Mouse (Mus musculus) cerebellum, adult (tissue): ENCODE measurements around the gene Chka.

Experiments
- ATAC-seq: cut with Nextera tagmentation; 2 replicates; pipeline ENCODE4 v1.9.2; 2017; ENCODE audit warnings: mild to moderate bottlenecking, moderate library complexity, mixed read lengths; ENCODE audit not compliant: insufficient number of reproducible peaks, low FRiP score, low TSS enrichment

The Chka gene

DNA sequence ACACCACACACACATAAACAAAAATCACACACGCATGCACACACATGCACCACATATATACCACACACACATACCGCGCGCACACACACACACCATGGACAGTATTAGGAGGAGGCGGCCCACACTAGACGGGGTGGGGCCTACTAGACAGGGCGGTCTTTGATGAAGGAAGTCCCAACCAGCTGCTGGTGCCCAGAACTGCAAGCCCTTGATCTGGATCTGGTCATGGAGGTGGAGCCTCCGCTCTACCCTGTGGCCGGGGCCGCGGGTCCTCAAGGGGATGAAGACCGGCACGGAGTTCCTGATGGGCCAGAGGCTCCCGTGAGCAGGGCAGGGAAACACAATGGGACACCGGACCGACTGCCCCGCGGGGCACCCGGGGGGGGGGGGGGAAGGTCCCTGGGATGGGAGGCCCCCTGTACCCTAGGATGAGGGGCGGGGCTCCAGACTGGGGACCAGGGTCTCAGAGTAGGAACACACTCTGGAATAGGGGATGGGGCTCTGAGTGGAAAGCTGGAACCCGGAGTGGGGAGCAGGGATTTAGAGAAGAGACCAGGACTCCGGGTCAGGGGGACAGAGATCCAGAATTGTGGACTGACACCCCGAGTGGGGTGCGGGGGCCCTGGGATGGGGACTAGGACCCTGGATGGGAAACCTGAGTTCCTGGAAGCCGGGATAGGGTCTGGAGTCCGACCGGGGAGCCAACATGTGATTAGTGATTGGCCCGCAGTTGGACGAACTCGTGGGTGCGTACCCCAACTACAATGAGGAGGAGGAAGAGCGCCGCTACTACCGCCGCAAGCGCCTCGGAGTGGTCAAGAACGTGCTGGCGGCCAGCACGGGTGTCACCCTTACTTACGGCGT lies 83.7 kb downstream of the Chka start, which contains the start of gene Unc93b1:
Gene Unc93b1 (plus strand): TSS at position 155 of the 864 bp plus-strand sequence.
- ATAC-seq = 0 out of 2 replicates have a peak, but pooled peaks have one; percentile 20

DNA sequence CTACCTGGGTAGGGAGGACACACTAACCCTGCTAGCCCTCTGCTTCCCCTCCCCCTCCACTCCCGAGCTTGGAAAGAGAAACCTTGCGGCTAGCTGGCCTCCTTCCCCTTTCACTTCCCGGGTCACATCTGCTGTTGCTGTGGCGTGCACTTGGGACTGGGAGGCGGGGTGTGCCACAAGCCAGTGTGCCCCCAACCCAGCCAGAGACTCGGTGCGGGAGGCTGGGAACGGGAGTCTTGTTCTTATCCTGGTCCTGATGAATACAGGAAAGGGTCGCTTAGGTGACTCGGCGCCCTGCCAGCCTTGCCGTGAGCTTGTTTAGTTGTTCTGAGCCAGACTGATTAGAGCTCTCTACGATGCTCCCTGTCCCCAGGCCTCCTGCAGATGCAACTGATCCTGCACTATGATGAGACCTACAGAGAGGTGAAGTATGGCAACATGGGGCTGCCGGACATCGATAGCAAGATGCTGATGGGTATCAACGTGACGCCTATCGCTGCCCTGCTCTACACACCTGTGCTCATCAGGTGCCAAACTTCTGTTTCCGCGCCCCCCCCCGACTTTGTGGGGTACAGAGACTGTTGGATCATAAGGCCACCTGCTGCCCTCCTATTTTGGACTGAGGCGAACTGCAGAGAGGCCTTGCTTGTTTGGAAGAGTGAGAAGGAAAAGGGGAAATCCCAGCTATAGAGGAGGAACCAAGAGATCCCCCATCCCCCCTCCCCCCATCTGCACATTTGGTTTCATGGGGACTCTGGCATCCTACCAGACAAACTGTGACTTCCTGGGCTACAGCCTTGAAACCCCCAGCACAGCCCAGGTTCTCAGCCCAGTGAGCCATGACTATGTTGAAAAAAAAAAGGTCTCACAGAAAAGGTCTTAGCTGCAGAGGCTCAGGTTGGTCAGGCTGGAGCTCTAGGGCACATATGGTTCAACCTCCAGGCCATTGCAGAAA lies 84.6 kb downstream of the Chka start:
- ATAC-seq = peak; percentile 26; the same call in 1 of the 2 replicates

DNA sequence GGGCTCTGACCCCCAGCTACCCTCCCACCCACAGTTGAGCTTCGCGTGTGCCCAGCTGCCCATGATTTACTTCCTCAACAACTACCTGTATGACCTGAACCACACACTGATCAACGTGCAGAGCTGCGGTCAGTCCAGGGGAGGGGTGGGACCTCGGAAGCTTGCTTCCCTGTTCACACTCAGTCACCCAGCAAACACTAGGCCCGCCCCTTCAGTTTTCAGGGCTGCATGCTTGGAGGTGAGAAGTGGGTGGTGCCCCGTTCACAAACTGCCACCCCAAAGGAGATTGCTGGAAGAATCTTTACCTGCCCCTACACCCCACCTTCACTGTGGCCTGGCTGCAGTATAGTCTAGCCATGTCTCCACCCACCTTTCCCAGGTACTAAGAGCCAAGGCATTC lies 90.7 kb downstream of the Chka start:
- ATAC-seq = no peak

DNA sequence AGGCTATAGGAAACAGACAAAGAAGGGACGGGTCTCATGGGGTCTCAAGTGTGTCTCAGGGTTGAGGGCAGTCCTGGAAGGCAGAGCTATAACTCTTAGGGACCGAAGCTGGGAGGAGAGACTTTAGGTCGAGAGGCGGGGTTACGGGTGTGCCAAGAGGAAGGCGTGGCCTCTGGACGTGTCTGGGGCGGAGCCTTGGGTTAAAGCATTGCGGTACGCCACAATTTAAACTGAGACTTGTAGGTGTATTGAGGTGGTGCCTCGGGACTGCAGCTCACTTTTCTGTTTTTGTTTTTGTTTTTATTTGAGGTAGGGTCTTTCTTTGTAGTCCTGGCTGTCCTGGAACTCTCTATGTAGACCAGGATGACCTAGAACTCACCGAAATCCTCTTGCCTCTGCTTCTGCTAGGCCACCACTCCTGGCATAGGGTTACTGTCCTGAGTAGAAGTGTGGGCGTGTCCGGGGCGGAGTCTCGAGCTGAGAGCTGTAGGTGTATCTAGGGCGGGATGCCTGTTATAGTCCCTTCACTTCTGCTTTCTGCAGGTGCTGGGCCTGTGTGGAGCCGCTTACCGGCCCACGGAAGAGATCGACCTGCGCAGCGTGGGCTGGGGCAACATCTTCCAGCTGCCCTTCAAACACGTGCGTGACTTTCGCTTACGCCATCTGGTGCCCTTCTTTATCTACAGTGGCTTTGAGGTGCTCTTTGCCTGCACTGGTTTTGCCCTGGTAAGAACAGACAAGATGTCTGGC lies 91.6 kb downstream of the Chka start:
- ATAC-seq = no peak
